Mouse (Mus musculus) testis, adult 2 months (tissue): ENCODE results near the gene Armc10.

Experiments
- CTCF ChIP-seq: fragments of 200-500 bp; IDR thresholded peaks from 2 replicates; pipeline ENCODE4 v1.5.1; 2012; ENCODE audit warnings: low read depth, mild to moderate bottlenecking, inconsistent platforms, low read length, moderate library complexity; ENCODE audit not compliant: control insufficient read depth, insufficient read depth, insufficient replicate concordance
- POLR2A ChIP-seq: fragments of 200-500 bp; IDR thresholded peaks from 2 replicates; pipeline ENCODE4 v1.6.1; 2012; ENCODE audit warnings: low read depth, mild to moderate bottlenecking, inconsistent platforms, low read length, moderate library complexity; ENCODE audit not compliant: control insufficient read depth

DNA sequence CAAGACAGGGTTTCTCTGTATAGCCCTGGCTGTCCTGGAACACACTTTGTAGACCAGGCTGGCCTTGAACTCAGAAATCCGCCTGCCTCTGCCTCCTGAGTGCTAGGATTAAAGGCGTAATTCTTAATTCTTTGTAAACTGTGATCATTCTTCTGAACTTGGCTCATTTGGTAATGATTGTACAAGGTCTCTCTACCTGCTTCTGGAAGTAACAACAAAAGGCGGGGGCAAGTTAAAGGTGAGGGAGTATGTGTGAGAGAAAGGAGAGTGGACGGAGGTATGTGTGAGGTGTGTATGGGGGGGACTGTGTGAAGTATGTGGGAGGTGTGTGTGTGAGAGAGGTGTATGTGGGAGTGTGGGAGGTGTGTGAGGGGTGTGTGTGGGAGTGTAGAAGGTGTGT lies 45.7 kb upstream of the Armc10 start:
- TF ChIP-seq CTCF (no peak), POLR2A (no peak)
